Mouse (Mus musculus): Measurements from ENCODE around the gene Gfi1.

DNA sequence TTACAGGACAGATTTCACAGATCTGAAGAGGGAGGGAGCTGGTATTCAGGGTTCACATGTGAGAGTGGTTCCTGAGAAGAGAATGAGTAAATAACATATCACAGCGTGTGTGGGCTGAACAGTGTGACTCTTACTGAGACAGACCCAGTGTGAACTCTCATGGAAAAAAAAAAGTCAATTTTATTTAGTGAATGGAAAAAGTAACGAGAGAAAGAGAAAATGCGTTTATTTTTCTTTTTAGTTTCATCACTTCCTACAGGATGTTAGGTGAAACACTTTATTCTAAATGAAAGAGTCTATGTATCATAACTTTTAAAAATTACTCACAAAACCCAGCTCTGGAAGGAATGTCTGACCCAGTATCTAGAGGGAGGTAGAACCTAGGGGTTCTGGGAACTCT, 5.6 kb upstream of the Gfi1 start:
- TF ChIP-seq CTCF (conservative IDR thresholded peaks at IDR 0.05; ENCODE audit: low read length) (no peak), NANOG (IDR thresholded peaks at IDR 0.05; ENCODE audit: borderline replicate concordance, low read length) (no peak), POU5F1 (IDR thresholded peaks at IDR 0.05; ENCODE audit: borderline replicate concordance, low read length) (no peak)
